Mouse (Mus musculus): Measurements from ENCODE around the gene Fads6. TPM values are rescaled to one million over a fixed set of nuclear protein-coding genes. Genes with fewer than 3 reads are reported as not detected.

Fads6 gene
- polyA plus RNA-seq, 1 experiment, result 1.1 TPM

DNA sequence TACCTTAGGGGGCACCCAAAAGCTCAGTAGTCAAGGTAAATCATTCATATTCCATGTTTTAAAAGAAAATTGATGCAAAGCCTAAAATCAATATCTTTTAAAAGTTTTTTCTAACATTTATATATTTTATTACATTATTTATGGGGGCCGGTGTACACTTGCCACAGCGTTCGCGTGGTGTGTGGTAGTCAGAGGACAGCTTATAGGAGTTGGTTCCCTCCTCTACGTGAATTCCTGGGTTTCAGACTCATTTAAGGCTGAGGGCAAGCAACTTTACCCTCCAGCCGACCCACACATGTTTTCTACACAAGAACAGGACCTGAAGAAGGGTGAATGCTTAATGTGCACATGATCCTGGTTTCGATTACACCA is 19.9 kb downstream of the Fads6 start:
- no peak for DNase-seq (ENCODE audit: low read depth in 1 of 2, low spot score in 2 of 2)
- H3K27ac ChIP-seq (ENCODE audit: insufficient read depth, low read length), result peak overlapping the region; percentile 88
- 14% methylated on average over 7 of the region's 7 CpGs for WGBS
- no peaks in the 10 kb centered on the region for H3K36me3 ChIP-seq (ENCODE audit: control insufficient read depth, insufficient read depth, low read length)
- H3K4me1 ChIP-seq (ENCODE audit: control insufficient read depth, insufficient read depth, insufficient read length), result peaks cover 14% of the 10 kb centered on the region; the same call in 1 of the 2 replicates
- peak overlapping the region; percentile 76 for H3K4me3 ChIP-seq (ENCODE audit: extremely low read depth, insufficient read depth, insufficient read length)
- TF ChIP-seq POLR2A (IDR thresholded peaks at IDR 0.05; ENCODE audit: low read depth, low read length), result no peak
- TF ChIP-seq CTCF (IDR thresholded peaks at IDR 0.05; ENCODE audit: extremely low read depth, insufficient read depth, insufficient read length, insufficient replicate concordance), result no peak
- H3K27me3 ChIP-seq (ENCODE audit: control insufficient read depth, insufficient read depth, low read length), result no peaks in the 10 kb centered on the region

DNA sequence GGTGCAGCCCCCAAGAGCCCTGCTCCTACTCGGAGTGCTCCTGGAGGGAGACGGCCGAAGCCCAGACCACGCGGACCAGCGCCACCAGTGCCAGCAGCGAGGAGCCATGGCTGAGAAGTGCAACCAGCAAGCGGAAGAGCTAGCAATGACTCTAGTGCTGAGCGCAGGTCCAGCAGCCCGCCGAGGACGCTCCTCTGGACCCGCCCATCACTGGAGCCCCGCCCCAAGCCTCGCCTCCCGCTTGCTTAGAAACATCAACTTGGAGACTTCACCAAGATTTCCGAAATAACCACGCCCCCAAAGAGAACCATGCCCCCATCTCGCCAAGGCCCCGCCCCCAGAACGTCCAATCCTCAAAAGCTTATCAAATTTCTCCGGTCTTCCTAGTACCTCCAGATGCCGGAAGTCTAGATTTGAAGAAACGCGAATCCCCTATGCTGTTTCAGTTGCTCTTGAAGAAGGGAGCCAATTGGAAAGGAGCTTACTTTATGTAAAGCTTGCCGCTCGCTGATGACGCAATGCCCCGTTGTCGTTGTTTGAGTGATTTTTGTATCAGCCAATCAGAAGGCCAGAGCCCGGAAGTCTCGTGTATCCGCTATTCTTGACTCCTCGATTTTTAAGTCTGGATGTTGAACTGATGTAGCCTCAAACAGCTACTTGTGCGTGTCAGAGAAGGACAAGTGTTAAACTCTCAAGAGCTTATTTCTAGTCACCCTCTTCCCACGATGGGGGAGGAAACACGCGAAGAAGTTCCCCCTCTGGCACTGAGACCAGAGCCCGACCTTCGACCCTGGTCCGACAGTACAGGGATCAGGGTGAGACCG is 20.5 kb downstream of the Fads6 start, which contains the start of gene Fdxr:
Gene Fdxr, minus strand, starts transcription at position 271 of the 824 bp plus-strand sequence.
- no peaks in the 10 kb centered on the region; the same call in 1 of the 2 replicates for H3K36me3 ChIP-seq (ENCODE audit: control insufficient read depth, insufficient read depth, low read length)
- peak; percentile 97 for TF ChIP-seq POLR2A (IDR thresholded peaks at IDR 0.05; ENCODE audit: low read depth, low read length)
- TF ChIP-seq CTCF (IDR thresholded peaks at IDR 0.05; ENCODE audit: extremely low read depth, insufficient read depth, insufficient read length, insufficient replicate concordance), result no peak
- H3K4me1 ChIP-seq (ENCODE audit: control insufficient read depth, insufficient read depth, insufficient read length), result peaks cover 14% of the 10 kb centered on the region; the same call in 1 of the 2 replicates
- no peaks in the 10 kb centered on the region for H3K27me3 ChIP-seq (ENCODE audit: control insufficient read depth, insufficient read depth, low read length)
- H3K27ac ChIP-seq (ENCODE audit: insufficient read depth, low read length), result peak within 1 kb of the TSS; percentile 89
- DNase-seq (ENCODE audit: low read depth in 1 of 2, low spot score in 2 of 2), result peak; percentile 99 to 100
- under 1% methylated on average over 42 of the region's 42 CpGs for WGBS
- H3K4me3 ChIP-seq (ENCODE audit: extremely low read depth, insufficient read depth, insufficient read length), result peak within 1 kb of the TSS; percentile 79

DNA sequence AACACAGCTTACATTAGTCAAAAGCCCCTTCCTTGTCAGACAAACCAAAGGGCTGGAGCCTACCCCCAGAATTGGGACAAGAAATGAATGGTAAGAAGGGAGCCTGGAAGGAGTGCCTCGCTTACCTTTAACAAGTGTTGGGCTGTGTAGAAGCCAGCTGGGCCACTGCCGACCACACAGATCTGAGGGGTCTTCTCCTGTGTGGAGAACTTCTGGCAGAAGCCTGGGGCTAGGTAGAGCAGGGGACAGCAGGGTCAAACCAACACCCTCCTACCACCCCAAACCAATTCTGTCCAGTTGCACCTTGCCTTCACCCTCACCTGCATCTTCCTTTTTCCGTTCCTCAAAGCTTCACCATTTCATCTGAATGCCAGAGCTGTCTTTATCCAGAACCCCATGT is 21.5 kb downstream of the Fads6 start:
- Histone ChIP-seq H3K27me3 (ENCODE audit: control insufficient read depth, insufficient read depth, low read length) (no peaks in the 10 kb centered on the region), H3K4me1 (ENCODE audit: control insufficient read depth, insufficient read depth, insufficient read length) (peaks cover 14% of the 10 kb centered on the region; the same call in 1 of the 2 replicates), H3K36me3 (ENCODE audit: control insufficient read depth, insufficient read depth, low read length) (peaks cover 5% of the 10 kb centered on the region; the same call in 1 of the 2 replicates), H3K4me3 (ENCODE audit: extremely low read depth, insufficient read depth, insufficient read length) (no peak overlapping the region), H3K27ac (ENCODE audit: insufficient read depth, low read length) (no peak overlapping the region)
- TF ChIP-seq POLR2A (IDR thresholded peaks at IDR 0.05; ENCODE audit: low read depth, low read length) (no peak), CTCF (IDR thresholded peaks at IDR 0.05; ENCODE audit: extremely low read depth, insufficient read depth, insufficient read length, insufficient replicate concordance) (no peak)
- no peak for DNase-seq (ENCODE audit: low read depth in 1 of 2, low spot score in 2 of 2)
- 55% methylated on average over 3 of the region's 3 CpGs for WGBS

DNA sequence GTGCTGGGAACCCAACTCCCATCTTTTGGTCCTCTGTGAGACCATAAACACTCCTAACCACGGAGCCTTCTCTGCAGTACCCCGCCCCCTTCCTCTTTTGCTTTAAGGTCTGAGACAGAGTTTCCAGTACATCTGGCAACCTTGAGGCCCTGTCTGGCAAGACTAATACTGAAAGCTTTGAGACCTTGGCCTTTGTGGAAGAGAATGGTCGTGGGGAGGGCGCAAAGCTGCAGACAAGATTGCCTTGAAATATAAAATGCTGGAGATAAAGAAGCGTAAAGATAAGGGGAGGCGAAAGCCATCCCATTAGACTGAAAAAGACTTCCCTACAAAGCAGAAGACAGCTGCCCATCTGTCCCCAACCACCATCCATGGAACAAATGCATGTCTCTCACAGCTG is 22.0 kb downstream of the Fads6 start:
- Histone ChIP-seq H3K4me1 (ENCODE audit: control insufficient read depth, insufficient read depth, insufficient read length) (peaks cover 14% of the 10 kb centered on the region; the same call in 1 of the 2 replicates), H3K36me3 (ENCODE audit: control insufficient read depth, insufficient read depth, low read length) (peaks cover 5% of the 10 kb centered on the region; the same call in 1 of the 2 replicates), H3K27me3 (ENCODE audit: control insufficient read depth, insufficient read depth, low read length) (no peaks in the 10 kb centered on the region), H3K4me3 (ENCODE audit: extremely low read depth, insufficient read depth, insufficient read length) (no peak overlapping the region), H3K27ac (ENCODE audit: insufficient read depth, low read length) (no peak overlapping the region)
- DNase-seq (ENCODE audit: low read depth in 1 of 2, low spot score in 2 of 2), result no peak
- WGBS, result 56% methylated on average over 6 of the region's 6 CpGs
- TF ChIP-seq POLR2A (IDR thresholded peaks at IDR 0.05; ENCODE audit: low read depth, low read length), result no peak

DNA sequence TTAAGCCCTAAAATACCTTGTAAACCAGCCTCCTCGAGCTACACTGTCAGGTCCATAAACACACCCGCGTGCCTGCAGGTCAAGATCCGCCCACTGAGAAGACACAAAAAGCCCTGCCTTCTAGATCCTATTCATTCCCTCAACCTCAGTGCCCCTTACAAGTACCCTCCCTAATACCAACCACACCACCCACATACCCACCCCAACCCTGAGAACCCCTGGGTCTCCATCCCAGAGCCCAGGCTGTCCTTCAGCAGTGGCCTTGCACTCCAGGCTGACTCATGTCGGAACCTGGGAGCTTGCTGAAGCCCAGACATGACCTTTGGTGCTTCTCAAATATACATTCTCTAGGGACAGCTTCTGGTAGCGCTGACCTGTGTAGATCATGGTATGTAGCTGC is 22.7 kb downstream of the Fads6 start:
- Histone ChIP-seq H3K4me3 (ENCODE audit: extremely low read depth, insufficient read depth, insufficient read length) (no peak overlapping the region), H3K27me3 (ENCODE audit: control insufficient read depth, insufficient read depth, low read length) (no peaks in the 10 kb centered on the region), H3K36me3 (ENCODE audit: control insufficient read depth, insufficient read depth, low read length) (peaks cover 5% of the 10 kb centered on the region; the same call in 1 of the 2 replicates), H3K27ac (ENCODE audit: insufficient read depth, low read length) (no peak overlapping the region), H3K4me1 (ENCODE audit: control insufficient read depth, insufficient read depth, insufficient read length) (peaks cover 14% of the 10 kb centered on the region; the same call in 1 of the 2 replicates)
- 89% methylated on average over 6 of the region's 6 CpGs for WGBS
- no peak for DNase-seq (ENCODE audit: low read depth in 1 of 2, low spot score in 2 of 2)
- no peak for TF ChIP-seq POLR2A (IDR thresholded peaks at IDR 0.05; ENCODE audit: low read depth, low read length)
- TF ChIP-seq CTCF (IDR thresholded peaks at IDR 0.05; ENCODE audit: extremely low read depth, insufficient read depth, insufficient read length, insufficient replicate concordance), result no peak

DNA sequence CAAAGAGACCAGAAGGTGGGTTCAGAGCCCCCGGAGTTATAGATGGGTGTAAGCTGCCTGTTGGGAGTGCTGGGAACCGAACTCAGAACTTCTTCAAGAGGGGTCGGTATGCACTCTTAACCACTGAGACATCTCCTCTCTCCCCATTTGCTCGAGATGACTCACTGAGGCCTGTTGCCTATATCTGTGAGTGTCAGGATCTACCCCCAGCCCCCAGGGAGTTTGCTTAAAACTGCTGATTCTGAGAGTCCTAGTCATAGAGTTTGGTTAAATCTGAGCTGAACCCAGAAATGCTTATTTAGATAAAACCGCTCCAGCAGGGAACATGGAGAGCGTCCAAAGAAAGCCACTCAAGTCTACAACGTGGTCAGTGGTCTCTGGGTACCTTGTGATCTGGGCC is 23.3 kb downstream of the Fads6 start:
- H3K27me3 ChIP-seq (ENCODE audit: control insufficient read depth, insufficient read depth, low read length), result no peaks in the 10 kb centered on the region
- TF ChIP-seq CTCF (IDR thresholded peaks at IDR 0.05; ENCODE audit: extremely low read depth, insufficient read depth, insufficient read length, insufficient replicate concordance) (no peak), POLR2A (IDR thresholded peaks at IDR 0.05; ENCODE audit: low read depth, low read length) (no peak)
- peaks cover 14% of the 10 kb centered on the region; the same call in 1 of the 2 replicates for H3K4me1 ChIP-seq (ENCODE audit: control insufficient read depth, insufficient read depth, insufficient read length)
- 87% methylated on average over 7 of the region's 7 CpGs for WGBS
- H3K27ac ChIP-seq (ENCODE audit: insufficient read depth, low read length), result no peak overlapping the region
- no peak for DNase-seq (ENCODE audit: low read depth in 1 of 2, low spot score in 2 of 2)
- no peak overlapping the region for H3K4me3 ChIP-seq (ENCODE audit: extremely low read depth, insufficient read depth, insufficient read length)
- peaks cover 9% of the 10 kb centered on the region for H3K36me3 ChIP-seq (ENCODE audit: control insufficient read depth, insufficient read depth, low read length)

DNA sequence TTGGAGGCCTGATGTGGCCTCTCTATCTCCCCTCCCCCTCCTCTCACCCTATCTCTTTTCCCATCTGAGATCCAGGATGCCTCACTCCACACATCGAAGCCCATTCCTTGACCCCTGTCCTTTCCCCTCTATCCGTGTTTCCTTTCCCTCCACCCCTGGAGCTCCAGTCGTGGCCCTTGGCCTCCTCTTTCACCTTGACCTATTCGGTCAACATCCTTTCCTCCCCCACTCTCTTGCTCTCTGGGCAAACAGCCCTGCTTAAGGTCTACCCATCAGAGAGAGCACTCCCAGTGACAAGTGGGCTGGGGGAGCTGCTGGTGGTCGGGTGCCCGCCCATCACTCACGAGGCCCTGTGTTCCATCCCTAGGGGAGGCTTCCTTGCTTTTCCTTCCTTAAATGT is 23.7 kb downstream of the Fads6 start:
- DNase-seq (ENCODE audit: low read depth in 1 of 2, low spot score in 2 of 2), result no peak
- no peak overlapping the region for H3K4me3 ChIP-seq (ENCODE audit: extremely low read depth, insufficient read depth, insufficient read length)
- TF ChIP-seq CTCF (IDR thresholded peaks at IDR 0.05; ENCODE audit: extremely low read depth, insufficient read depth, insufficient read length, insufficient replicate concordance) (no peak), POLR2A (IDR thresholded peaks at IDR 0.05; ENCODE audit: low read depth, low read length) (no peak)
- peaks cover 9% of the 10 kb centered on the region for H3K36me3 ChIP-seq (ENCODE audit: control insufficient read depth, insufficient read depth, low read length)
- 82% methylated on average over 7 of the region's 7 CpGs for WGBS
- no peaks in the 10 kb centered on the region for H3K27me3 ChIP-seq (ENCODE audit: control insufficient read depth, insufficient read depth, low read length)
- peaks cover 14% of the 10 kb centered on the region; the same call in 1 of the 2 replicates for H3K4me1 ChIP-seq (ENCODE audit: control insufficient read depth, insufficient read depth, insufficient read length)
- no peak overlapping the region for H3K27ac ChIP-seq (ENCODE audit: insufficient read depth, low read length)

Data from spleen, adult 2 months (tissue).